9 mouse cellular contexts compared by ENCODE assay signal in genomic region chr2:174917146-174917905, GRCm38 (mm10).
DNase-seq lines count a peak whose midpoint lies in the region; ATAC-seq and TF ChIP-seq lines count a peak whose summit lies in the region.
"Had no signal": no experiment of that assay in that cellular context is flagged by ENCODE, and none has a peak within 500 bp of the region (broad histone marks: within the 10 kb centered on the region; RNA-seq: fewer than 3 reads in every experiment).

No protein-coding gene starts in this region.

- peak; percentile 65; the same call in 1 of the 2 replicates for ATAC-seq in lung, embryonic 16.5 days (ENCODE audit: low read depth)
- ATAC-seq in intestine, embryonic 16.5 days = peak; percentile 59
- peak; percentile 42; the same call in 1 of the 2 replicates for ATAC-seq in stomach, embryonic 15.5 days (ENCODE audit: insufficient read depth, low FRiP score, low read depth)

- no peaks in the 10 kb centered on the region for H3K4me1 ChIP-seq in cerebellum, adult 2 months (ENCODE audit: control insufficient read depth, insufficient read depth, low read length)
- 0 out of 2 replicates have a peak, but pooled peaks cover 3% of the 10 kb centered on the region for H3K4me1 ChIP-seq in lung, embryonic 16.5 days (replicated peaks; ENCODE audit: control insufficient read depth, insufficient read depth, low read length)
- no peaks in the 10 kb centered on the region for H3K4me1 ChIP-seq in intestine, embryonic 16.5 days (ENCODE audit: control insufficient read depth, insufficient read depth, low read length)
- H3K4me1 ChIP-seq in stomach, embryonic 15.5 days = no peaks in the 10 kb centered on the region

- H3K4me2 ChIP-seq in lung, embryonic 16.5 days (ENCODE audit: low read depth, low read length) = peak overlapping the region; percentile 6; the same call in 1 of the 2 replicates
- no peak overlapping the region for H3K4me2 ChIP-seq in intestine, embryonic 16.5 days (ENCODE audit: low read depth, low read length)
- 0 out of 2 replicates have a peak overlapping the region, but pooled peaks have one; percentile 21 for H3K4me2 ChIP-seq in stomach, embryonic 15.5 days

- no peak for TF ChIP-seq POLR2A in cerebellum, adult 2 months (IDR thresholded peaks at IDR 0.05; ENCODE audit: borderline replicate concordance, insufficient read depth, low read length)

- H3K27ac ChIP-seq in cerebellum, adult 2 months (ENCODE audit: insufficient read depth, low read length) = no peak overlapping the region
- H3K27ac ChIP-seq in lung, embryonic 16.5 days (ENCODE audit: low read length) = no peak overlapping the region
- no peak overlapping the region for H3K27ac ChIP-seq in intestine, embryonic 16.5 days (ENCODE audit: low read length)
- no peak overlapping the region for H3K27ac ChIP-seq in stomach, embryonic 15.5 days
- H3K27ac ChIP-seq: layer of hippocampus, adult 2 months had no signal

- H3K9ac ChIP-seq in lung, embryonic 16.5 days (ENCODE audit: low read length) = no peak overlapping the region
- H3K9ac ChIP-seq in intestine, embryonic 16.5 days (ENCODE audit: low read depth, low read length) = no peak overlapping the region
- no peak overlapping the region for H3K9ac ChIP-seq in stomach, embryonic 15.5 days

- no peaks in the 10 kb centered on the region for H3K27me3 ChIP-seq in cerebellum, adult 2 months (ENCODE audit: control insufficient read depth, insufficient read depth, low read length)
- no peaks in the 10 kb centered on the region for H3K27me3 ChIP-seq in lung, embryonic 16.5 days (ENCODE audit: control insufficient read depth, insufficient read depth, low read depth, low read length)
- H3K27me3 ChIP-seq in intestine, embryonic 16.5 days (replicated peaks; ENCODE audit: control insufficient read depth, insufficient read depth, low read length) = no peaks in the 10 kb centered on the region
- no peaks in the 10 kb centered on the region for H3K27me3 ChIP-seq in stomach, embryonic 15.5 days (replicated peaks)

- peak; percentile 16 to 20 for DNase-seq in cerebellum, adult 2 months
- DNase-seq in cerebellum, adult 11 months = no peak
- no peak for DNase-seq in lung, postnatal 25 days (ENCODE audit: low spot score)
- DNase-seq in adrenal gland, adult 2 months = no peak
- no peak for DNase-seq in ovary, postnatal 10 days (ENCODE audit: low spot score)

- 14% methylated on average over 10 of the region's 10 CpGs for WGBS in cerebellum, adult 2 months
- 26% methylated on average over 10 of the region's 10 CpGs for WGBS in lung, embryonic 16.5 days
- 26% methylated on average over 10 of the region's 10 CpGs for WGBS in intestine, embryonic 16.5 days
- 26% methylated on average over 10 of the region's 10 CpGs for WGBS in stomach, embryonic 15.5 days

- no peaks in the 10 kb centered on the region for H3K36me3 ChIP-seq in lung, embryonic 16.5 days (ENCODE audit: control insufficient read depth, insufficient read depth, low read length)
- no peaks in the 10 kb centered on the region for H3K36me3 ChIP-seq in intestine, embryonic 16.5 days (ENCODE audit: control insufficient read depth, insufficient read depth, low read length)
- no peaks in the 10 kb centered on the region for H3K36me3 ChIP-seq in stomach, embryonic 15.5 days

- peak overlapping the region; percentile 26 for H3K4me3 ChIP-seq in cerebellum, adult 2 months (replicated peaks; ENCODE audit: insufficient read depth, low read depth, low read length)
- no peak overlapping the region for H3K4me3 ChIP-seq in lung, embryonic 16.5 days (ENCODE audit: low read length)
- no peak overlapping the region for H3K4me3 ChIP-seq in intestine, embryonic 16.5 days (ENCODE audit: low read length)
- H3K4me3 ChIP-seq in stomach, embryonic 15.5 days (replicated peaks) = no peak overlapping the region
- H3K4me3 ChIP-seq: layer of hippocampus, adult 2 months had no signal

- TF ChIP-seq CTCF in cerebellum, adult 2 months (IDR thresholded peaks at IDR 0.05; ENCODE audit: borderline replicate concordance, insufficient read depth, low read depth, low read length) = no peak

- H3K9me3 ChIP-seq in lung, embryonic 16.5 days (ENCODE audit: control insufficient read depth, low read length) = no peaks in the 10 kb centered on the region
- H3K9me3 ChIP-seq in intestine, embryonic 16.5 days (ENCODE audit: control insufficient read depth, low read length) = no peaks in the 10 kb centered on the region
- no peaks in the 10 kb centered on the region for H3K9me3 ChIP-seq in stomach, embryonic 15.5 days

Comparison
In these comparisons a context has a peak if more than half of its experiments do, and no peak if none do; other contexts are left out.
1. DNase-seq: peak in cerebellum, adult 2 months (2 of 2); none in cerebellum, adult 11 months (single experiment), lung, postnatal 25 days (single experiment), adrenal gland, adult 2 months (single experiment) and ovary, postnatal 10 days (single experiment).
2. Peak in every context shown above with its lines, with median percentiles within 50 percentile points of each other: ATAC-seq.